Mouse (Mus musculus): ENCODE measurements at regions not wholly inside any gene's neighbourhood (a gene's known extent, or its start where the extent isn't known, plus 50 kb on each side); places are given as distances from the start of the nearest gene placed in this dataset.

- no peaks in the 10 kb centered on the region for H3K4me1 ChIP-seq (replicated peaks; ENCODE audit: control insufficient read depth, insufficient read depth, low read length)
- no peak for DNase-seq
- no peak overlapping the region for H3K27ac ChIP-seq (ENCODE audit: control insufficient read depth, insufficient read depth, low read length)
- no peaks in the 10 kb centered on the region for H3K36me3 ChIP-seq (ENCODE audit: control insufficient read depth, insufficient read depth, low read length)
- no peak overlapping the region for H3K4me3 ChIP-seq (ENCODE audit: control insufficient read depth, insufficient read depth, low read length)
- WGBS = 72% methylated on average over 4 of the region's 4 CpGs
- no peaks in the 10 kb centered on the region for H3K27me3 ChIP-seq (ENCODE audit: control insufficient read depth, insufficient read depth, low read length)
- TF ChIP-seq CTCF (IDR thresholded peaks at IDR 0.05; ENCODE audit: borderline replicate concordance, control insufficient read depth, extremely low read depth, insufficient read depth, low read length, poor library complexity) (no peak), POLR2A (IDR thresholded peaks at IDR 0.05; ENCODE audit: control insufficient read depth, extremely low read depth, insufficient read depth, low read length, poor library complexity) (no peak)
Measured at GRCm38 (mm10) chr2:10307376-10307775, 62.9 kb upstream of the Sfmbt2 start.

DNA sequence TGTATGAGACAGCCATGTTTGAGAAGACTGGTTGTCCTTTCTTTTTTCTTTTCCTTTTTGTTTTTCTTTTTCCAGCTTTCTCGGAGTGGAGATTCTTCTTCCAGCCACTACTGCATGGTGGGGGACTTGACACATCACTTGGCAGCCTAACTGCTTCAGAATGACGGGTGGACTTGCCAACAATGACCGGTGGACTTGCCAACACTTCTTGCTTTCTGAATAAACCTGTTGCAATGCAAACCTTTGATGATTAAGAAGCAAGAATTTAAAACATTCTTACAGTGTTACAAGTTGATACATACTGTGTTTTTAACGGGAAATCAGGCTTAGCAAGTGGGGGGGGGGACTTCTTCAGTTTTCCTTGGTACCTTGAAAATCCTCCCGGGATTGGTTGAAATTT is 60.7 kb upstream of the Sfmbt2 start:
- Histone ChIP-seq H3K27ac (ENCODE audit: control insufficient read depth, insufficient read depth, low read length) (no peak overlapping the region), H3K4me1 (replicated peaks; ENCODE audit: control insufficient read depth, insufficient read depth, low read length) (peaks cover 4% of the 10 kb centered on the region), H3K27me3 (ENCODE audit: control insufficient read depth, insufficient read depth, low read length) (no peaks in the 10 kb centered on the region), H3K36me3 (ENCODE audit: control insufficient read depth, insufficient read depth, low read length) (no peaks in the 10 kb centered on the region), H3K4me3 (ENCODE audit: control insufficient read depth, insufficient read depth, low read length) (no peak overlapping the region)
- 84% methylated on average over 5 of the region's 5 CpGs for WGBS
- DNase-seq = no peak
- no peak for TF ChIP-seq CTCF (IDR thresholded peaks at IDR 0.05; ENCODE audit: borderline replicate concordance, control insufficient read depth, extremely low read depth, insufficient read depth, low read length, poor library complexity)
- no peak for TF ChIP-seq POLR2A (IDR thresholded peaks at IDR 0.05; ENCODE audit: control insufficient read depth, extremely low read depth, insufficient read depth, low read length, poor library complexity)

GRCm38 (mm10) chr2:10311719-10312118 is 58.6 kb upstream of the Sfmbt2 start:
- H3K27ac ChIP-seq (ENCODE audit: control insufficient read depth, insufficient read depth, low read length) = no peak overlapping the region
- 94% methylated on average over 14 of the region's 14 CpGs for WGBS
- TF ChIP-seq POLR2A (IDR thresholded peaks at IDR 0.05; ENCODE audit: control insufficient read depth, extremely low read depth, insufficient read depth, low read length, poor library complexity) (no peak), CTCF (IDR thresholded peaks at IDR 0.05; ENCODE audit: borderline replicate concordance, control insufficient read depth, extremely low read depth, insufficient read depth, low read length, poor library complexity) (no peak)
- peaks cover 10% of the 10 kb centered on the region for H3K4me1 ChIP-seq (replicated peaks; ENCODE audit: control insufficient read depth, insufficient read depth, low read length)
- H3K27me3 ChIP-seq (ENCODE audit: control insufficient read depth, insufficient read depth, low read length) = no peaks in the 10 kb centered on the region
- no peaks in the 10 kb centered on the region for H3K36me3 ChIP-seq (ENCODE audit: control insufficient read depth, insufficient read depth, low read length)
- no peak for DNase-seq
- H3K4me3 ChIP-seq (ENCODE audit: control insufficient read depth, insufficient read depth, low read length) = no peak overlapping the region

DNA sequence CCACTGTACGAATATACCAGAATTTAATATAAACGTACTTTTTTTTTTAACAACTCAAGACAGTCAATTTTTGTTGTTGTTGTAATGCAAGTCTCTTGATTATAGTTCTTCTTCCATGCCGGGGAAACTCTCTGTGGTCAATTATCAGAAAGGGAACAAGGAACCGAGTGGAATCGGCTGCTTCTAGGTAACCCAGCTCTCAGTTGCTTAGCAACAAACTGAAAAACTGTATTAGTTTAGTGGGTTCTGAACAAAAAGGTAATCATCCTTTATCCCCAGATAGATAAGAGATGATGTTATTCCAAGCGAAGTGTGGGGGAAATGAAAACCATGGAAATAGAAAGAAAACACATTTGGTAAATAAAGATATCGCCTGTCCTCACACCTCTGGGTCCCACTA is 57.9 kb upstream of the Sfmbt2 start:
- Histone ChIP-seq H3K4me1 (replicated peaks; ENCODE audit: control insufficient read depth, insufficient read depth, low read length) (peaks cover 10% of the 10 kb centered on the region), H3K27ac (ENCODE audit: control insufficient read depth, insufficient read depth, low read length) (no peak overlapping the region), H3K27me3 (ENCODE audit: control insufficient read depth, insufficient read depth, low read length) (no peaks in the 10 kb centered on the region), H3K36me3 (ENCODE audit: control insufficient read depth, insufficient read depth, low read length) (no peaks in the 10 kb centered on the region), H3K4me3 (ENCODE audit: control insufficient read depth, insufficient read depth, low read length) (no peak overlapping the region)
- WGBS = 91% methylated on average over 7 of the region's 7 CpGs
- no peak for DNase-seq
- TF ChIP-seq POLR2A (IDR thresholded peaks at IDR 0.05; ENCODE audit: control insufficient read depth, extremely low read depth, insufficient read depth, low read length, poor library complexity) (no peak), CTCF (IDR thresholded peaks at IDR 0.05; ENCODE audit: borderline replicate concordance, control insufficient read depth, extremely low read depth, insufficient read depth, low read length, poor library complexity) (no peak)

GRCm38 (mm10) chr2:10314251-10315243 is 55.8 kb upstream of the Sfmbt2 start:
- peak; percentile 39 for DNase-seq
- peaks cover 10% of the 10 kb centered on the region for H3K4me1 ChIP-seq (replicated peaks; ENCODE audit: control insufficient read depth, insufficient read depth, low read length)
- peak overlapping the region; percentile 21; the same call in 1 of the 2 replicates for H3K27ac ChIP-seq (ENCODE audit: control insufficient read depth, insufficient read depth, low read length)
- no peak for TF ChIP-seq CTCF (IDR thresholded peaks at IDR 0.05; ENCODE audit: borderline replicate concordance, control insufficient read depth, extremely low read depth, insufficient read depth, low read length, poor library complexity)
- TF ChIP-seq POLR2A (IDR thresholded peaks at IDR 0.05; ENCODE audit: control insufficient read depth, extremely low read depth, insufficient read depth, low read length, poor library complexity) = no peak
- H3K4me3 ChIP-seq (ENCODE audit: control insufficient read depth, insufficient read depth, low read length) = peak overlapping the region; percentile 4; the same call in 1 of the 2 replicates
- 17% methylated on average over 14 of the region's 14 CpGs for WGBS
- H3K27me3 ChIP-seq (ENCODE audit: control insufficient read depth, insufficient read depth, low read length) = no peaks in the 10 kb centered on the region
- H3K36me3 ChIP-seq (ENCODE audit: control insufficient read depth, insufficient read depth, low read length) = no peaks in the 10 kb centered on the region

GRCm38 (mm10) chr2:10316347-10316746 is 54.0 kb upstream of the Sfmbt2 start:
- no peaks in the 10 kb centered on the region for H3K36me3 ChIP-seq (ENCODE audit: control insufficient read depth, insufficient read depth, low read length)
- H3K27ac ChIP-seq (ENCODE audit: control insufficient read depth, insufficient read depth, low read length) = no peak overlapping the region
- no peaks in the 10 kb centered on the region for H3K27me3 ChIP-seq (ENCODE audit: control insufficient read depth, insufficient read depth, low read length)
- TF ChIP-seq CTCF (IDR thresholded peaks at IDR 0.05; ENCODE audit: borderline replicate concordance, control insufficient read depth, extremely low read depth, insufficient read depth, low read length, poor library complexity) = no peak
- no peak for TF ChIP-seq POLR2A (IDR thresholded peaks at IDR 0.05; ENCODE audit: control insufficient read depth, extremely low read depth, insufficient read depth, low read length, poor library complexity)
- H3K4me1 ChIP-seq (replicated peaks; ENCODE audit: control insufficient read depth, insufficient read depth, low read length) = peaks cover 10% of the 10 kb centered on the region
- WGBS = 92% methylated on average over 5 of the region's 5 CpGs
- no peak for DNase-seq
- H3K4me3 ChIP-seq (ENCODE audit: control insufficient read depth, insufficient read depth, low read length) = no peak overlapping the region

Data from thymus, adult 2 months (tissue).